Mouse (Mus musculus): ENCODE measurements at regions not wholly inside any gene's neighbourhood (a gene's known extent, or its start where the extent isn't known, plus 50 kb on each side); places are given as distances from the start of the nearest gene placed in this dataset.
"Not testable (repeated sequence)": the region's sequence is repeated elsewhere in the genome, so short reads cannot be mapped to it uniquely, and the experiment has no call there.

GRCm38 (mm10) chr17:48680331-48680730 is 225.6 kb downstream of the Unc5cl start:
- Histone ChIP-seq H3K4me2 (replicated peaks) (no peak overlapping the region), H3K4me3 (replicated peaks) (no peak overlapping the region), H3K27ac (no peak overlapping the region), H3K36me3 (no peaks in the 10 kb centered on the region), H3K9ac (no peak overlapping the region), H3K4me1 (replicated peaks) (no peaks in the 10 kb centered on the region), H3K27me3 (replicated peaks) (no peaks in the 10 kb centered on the region), H3K9me3 (no peaks in the 10 kb centered on the region)
- 79% methylated on average over 10 of the region's 10 CpGs for WGBS
- no peak for ATAC-seq

GRCm38 (mm10) chr17:48688944-48689343 is 234.2 kb downstream of the Unc5cl start:
- H3K9ac ChIP-seq, result no peak overlapping the region
- ATAC-seq, result no peak
- WGBS, result 58% methylated on average over 2 of the region's 2 CpGs

GRCm38 (mm10) chr17:48698456-48698855 is 233.7 kb upstream of the Lrfn2 start:
- H3K36me3 ChIP-seq, result no peaks in the 10 kb centered on the region
- no peak overlapping the region for H3K9ac ChIP-seq
- WGBS, result 81% methylated on average over 5 of the region's 5 CpGs
- H3K4me2 ChIP-seq (replicated peaks), result no peak overlapping the region
- no peak for ATAC-seq
- no peaks in the 10 kb centered on the region for H3K27me3 ChIP-seq (replicated peaks)
- no peaks in the 10 kb centered on the region for H3K4me1 ChIP-seq (replicated peaks)
- H3K4me3 ChIP-seq (replicated peaks), result no peak overlapping the region
- no peak overlapping the region for H3K27ac ChIP-seq
- no peaks in the 10 kb centered on the region for H3K9me3 ChIP-seq

More at GRCm38 (mm10) chr17:48688944-48689343, 234.2 kb downstream of the Unc5cl start:
- Histone ChIP-seq H3K36me3 (no peaks in the 10 kb centered on the region), H3K27me3 (replicated peaks) (no peaks in the 10 kb centered on the region), H3K4me3 (replicated peaks) (no peak overlapping the region), H3K4me1 (replicated peaks) (no peaks in the 10 kb centered on the region), H3K4me2 (replicated peaks) (no peak overlapping the region), H3K9me3 (no peaks in the 10 kb centered on the region), H3K27ac (no peak overlapping the region)

- Histone ChIP-seq H3K4me3 (replicated peaks) (no peak overlapping the region), H3K27me3 (replicated peaks) (no peaks in the 10 kb centered on the region), H3K4me2 (replicated peaks) (no peak overlapping the region), H3K36me3 (no peaks in the 10 kb centered on the region), H3K4me1 (replicated peaks) (no peaks in the 10 kb centered on the region), H3K9ac (no peak overlapping the region), H3K27ac (no peak overlapping the region), H3K9me3 (no peaks in the 10 kb centered on the region)
- 30% methylated on average over 10 of the region's 10 CpGs for WGBS
- ATAC-seq, result no peak
Measured at GRCm38 (mm10) chr17:48700591-48700990, 231.6 kb upstream of the Lrfn2 start.

GRCm38 (mm10) chr17:48720506-48720905 is 211.7 kb upstream of the Lrfn2 start:
- Histone ChIP-seq H3K4me3 (replicated peaks) (no peak overlapping the region), H3K4me1 (replicated peaks) (no peaks in the 10 kb centered on the region), H3K9me3 (no peaks in the 10 kb centered on the region), H3K27ac (no peak overlapping the region), H3K9ac (no peak overlapping the region), H3K36me3 (no peaks in the 10 kb centered on the region), H3K4me2 (replicated peaks) (no peak overlapping the region), H3K27me3 (replicated peaks) (no peaks in the 10 kb centered on the region)
- ATAC-seq, result no peak
- 83% methylated on average over 4 of the region's 4 CpGs for WGBS

GRCm38 (mm10) chr17:48723286-48723685 is 208.9 kb upstream of the Lrfn2 start:
- H3K4me1 ChIP-seq (replicated peaks), result no peaks in the 10 kb centered on the region
- no peaks in the 10 kb centered on the region for H3K36me3 ChIP-seq
- H3K9ac ChIP-seq, result no peak overlapping the region
- no peak overlapping the region for H3K27ac ChIP-seq
- H3K4me3 ChIP-seq (replicated peaks), result no peak overlapping the region
- H3K9me3 ChIP-seq, result no peaks in the 10 kb centered on the region
- no peak overlapping the region for H3K4me2 ChIP-seq (replicated peaks)
- ATAC-seq, result no peak
- 69% methylated on average over 10 of the region's 10 CpGs for WGBS
- H3K27me3 ChIP-seq (replicated peaks), result no peaks in the 10 kb centered on the region

GRCm38 (mm10) chr17:48724513-48725112 is 207.6 kb upstream of the Lrfn2 start:
- no peaks in the 10 kb centered on the region for H3K36me3 ChIP-seq
- H3K27ac ChIP-seq, result no peak overlapping the region
- H3K4me1 ChIP-seq (replicated peaks), result no peaks in the 10 kb centered on the region
- no peaks in the 10 kb centered on the region for H3K27me3 ChIP-seq (replicated peaks)
- no peak overlapping the region for H3K4me2 ChIP-seq (replicated peaks)
- no peak overlapping the region for H3K9ac ChIP-seq
- 60% methylated on average over 11 of the region's 11 CpGs for WGBS
- no peak overlapping the region for H3K4me3 ChIP-seq (replicated peaks)
- no peaks in the 10 kb centered on the region for H3K9me3 ChIP-seq
- peak; percentile 59 for ATAC-seq

GRCm38 (mm10) chr17:48726460-48726859 is 205.7 kb upstream of the Lrfn2 start:
- no peaks in the 10 kb centered on the region for H3K27me3 ChIP-seq (replicated peaks)
- no peak overlapping the region for H3K9ac ChIP-seq
- no peaks in the 10 kb centered on the region for H3K9me3 ChIP-seq
- no peaks in the 10 kb centered on the region for H3K4me1 ChIP-seq (replicated peaks)
- no peak overlapping the region for H3K4me3 ChIP-seq (replicated peaks)
- 62% methylated on average over 3 of the region's 3 CpGs for WGBS
- ATAC-seq, result no peak
- H3K27ac ChIP-seq, result no peak overlapping the region
- no peak overlapping the region for H3K4me2 ChIP-seq (replicated peaks)
- H3K36me3 ChIP-seq, result no peaks in the 10 kb centered on the region

GRCm38 (mm10) chr17:48733801-48734200 is 198.4 kb upstream of the Lrfn2 start:
- Histone ChIP-seq H3K27ac (no peak overlapping the region), H3K9ac (no peak overlapping the region), H3K27me3 (replicated peaks) (no peaks in the 10 kb centered on the region), H3K36me3 (no peaks in the 10 kb centered on the region), H3K4me3 (replicated peaks) (no peak overlapping the region), H3K4me2 (replicated peaks) (no peak overlapping the region), H3K9me3 (no peaks in the 10 kb centered on the region), H3K4me1 (replicated peaks) (no peaks in the 10 kb centered on the region)
- no peak for ATAC-seq
- WGBS, result 64% methylated on average over 9 of the region's 9 CpGs

- H3K9ac ChIP-seq; H3K36me3 ChIP-seq; H3K27me3 ChIP-seq (replicated peaks); ATAC-seq; H3K4me2 ChIP-seq (replicated peaks); H3K9me3 ChIP-seq; H3K4me3 ChIP-seq (replicated peaks); H3K4me1 ChIP-seq (replicated peaks); H3K27ac ChIP-seq: not testable (repeated sequence)
- 81% methylated on average over 2 of the region's 2 CpGs for WGBS
Measured at GRCm38 (mm10) chr17:48737181-48737580, 195.0 kb upstream of the Lrfn2 start.

- peak; percentile 96 for ATAC-seq
- no peak overlapping the region for H3K27ac ChIP-seq
- no peak overlapping the region for H3K4me3 ChIP-seq (replicated peaks)
- H3K27me3 ChIP-seq (replicated peaks), result no peaks in the 10 kb centered on the region
- no peaks in the 10 kb centered on the region for H3K9me3 ChIP-seq
- H3K4me2 ChIP-seq (replicated peaks), result peak overlapping the region; percentile 40
- no peaks in the 10 kb centered on the region for H3K4me1 ChIP-seq (replicated peaks)
- 58% methylated on average over 5 of the region's 5 CpGs for WGBS
- H3K9ac ChIP-seq, result no peak overlapping the region
- no peaks in the 10 kb centered on the region for H3K36me3 ChIP-seq
Measured at GRCm38 (mm10) chr17:48738708-48739107, 193.5 kb upstream of the Lrfn2 start.

- WGBS, result 82% methylated on average over 13 of the region's 13 CpGs
- ATAC-seq, result no peak
- no peak overlapping the region for H3K4me3 ChIP-seq (replicated peaks)
Measured at GRCm38 (mm10) chr17:48742769-48743405, 189.3 kb upstream of the Lrfn2 start.

GRCm38 (mm10) chr17:48770099-48770498 is 162.1 kb upstream of the Lrfn2 start:
- H3K27me3 ChIP-seq (replicated peaks), result no peaks in the 10 kb centered on the region
- WGBS, result 56% methylated on average over 2 of the region's 2 CpGs
- H3K27ac ChIP-seq, result no peak overlapping the region
- peak; percentile 54; the same call in 1 of the 2 replicates for ATAC-seq
- no peaks in the 10 kb centered on the region for H3K9me3 ChIP-seq
- H3K9ac ChIP-seq, result no peak overlapping the region
- no peaks in the 10 kb centered on the region for H3K4me1 ChIP-seq (replicated peaks)
- H3K4me2 ChIP-seq (replicated peaks), result no peak overlapping the region
- H3K4me3 ChIP-seq (replicated peaks), result no peak overlapping the region
- H3K36me3 ChIP-seq, result no peaks in the 10 kb centered on the region

More at GRCm38 (mm10) chr17:48742769-48743405, 189.3 kb upstream of the Lrfn2 start:
- no peaks in the 10 kb centered on the region for H3K4me1 ChIP-seq (replicated peaks)
- no peak overlapping the region for H3K9ac ChIP-seq
- H3K27ac ChIP-seq, result no peak overlapping the region
- H3K36me3 ChIP-seq, result no peaks in the 10 kb centered on the region
- no peak overlapping the region for H3K4me2 ChIP-seq (replicated peaks)
- H3K27me3 ChIP-seq (replicated peaks), result no peaks in the 10 kb centered on the region
- H3K9me3 ChIP-seq, result no peaks in the 10 kb centered on the region

Data from intestine, embryonic 15.5 days (tissue).